Mouse (Mus musculus): ENCODE data around the gene Ndufv3.

The Ndufv3 gene

GRCm38 (mm10) chr17:31557947-31558542, 38.1 kb downstream of the Ndufv3 start:
- DNase-seq: peak in 1 of 2 experiments; percentile 39

- no peak for DNase-seq
Measured at GRCm38 (mm10) chr17:31559021-31559789, 39.3 kb downstream of the Ndufv3 start.

- peak in 1 of 2 experiments; percentile 56 for DNase-seq
Measured at GRCm38 (mm10) chr17:31563632-31564014, 43.7 kb downstream of the Ndufv3 start.

GRCm38 (mm10) chr17:31564015-31564857, 44.3 kb downstream of the Ndufv3 start, which contains the start of gene Pknox1:
TSS of gene Pknox1 (plus strand) at chr17:31564734.
- DNase-seq: peak; percentile 99 to 100

GRCm38 (mm10) chr17:31564858-31565140, 44.9 kb downstream of the Ndufv3 start:
- DNase-seq: no peak

GRCm38 (mm10) chr17:31565141-31566056, 45.5 kb downstream of the Ndufv3 start:
- DNase-seq: peak; percentile 77 to 85

- no peak for DNase-seq
Measured at GRCm38 (mm10) chr17:31566276-31566675, 46.4 kb downstream of the Ndufv3 start.

GRCm38 (mm10) chr17:31569756-31570155, 49.8 kb downstream of the Ndufv3 start:
- DNase-seq: no peak

- DNase-seq: no peak
Measured at GRCm38 (mm10) chr17:31570321-31570925, 50.5 kb downstream of the Ndufv3 start.

- DNase-seq: no peak
Measured at GRCm38 (mm10) chr17:31571689-31572088, 51.8 kb downstream of the Ndufv3 start.

- DNase-seq: no peak
Measured at GRCm38 (mm10) chr17:31574662-31575061, 54.7 kb downstream of the Ndufv3 start.

- no peak for DNase-seq
Measured at GRCm38 (mm10) chr17:31576394-31577175, 56.7 kb downstream of the Ndufv3 start.

- no peak for DNase-seq
Measured at GRCm38 (mm10) chr17:31580344-31580743, 60.4 kb downstream of the Ndufv3 start.
